8 mouse cellular contexts compared by ENCODE assay signal in the genomic region with DNA sequence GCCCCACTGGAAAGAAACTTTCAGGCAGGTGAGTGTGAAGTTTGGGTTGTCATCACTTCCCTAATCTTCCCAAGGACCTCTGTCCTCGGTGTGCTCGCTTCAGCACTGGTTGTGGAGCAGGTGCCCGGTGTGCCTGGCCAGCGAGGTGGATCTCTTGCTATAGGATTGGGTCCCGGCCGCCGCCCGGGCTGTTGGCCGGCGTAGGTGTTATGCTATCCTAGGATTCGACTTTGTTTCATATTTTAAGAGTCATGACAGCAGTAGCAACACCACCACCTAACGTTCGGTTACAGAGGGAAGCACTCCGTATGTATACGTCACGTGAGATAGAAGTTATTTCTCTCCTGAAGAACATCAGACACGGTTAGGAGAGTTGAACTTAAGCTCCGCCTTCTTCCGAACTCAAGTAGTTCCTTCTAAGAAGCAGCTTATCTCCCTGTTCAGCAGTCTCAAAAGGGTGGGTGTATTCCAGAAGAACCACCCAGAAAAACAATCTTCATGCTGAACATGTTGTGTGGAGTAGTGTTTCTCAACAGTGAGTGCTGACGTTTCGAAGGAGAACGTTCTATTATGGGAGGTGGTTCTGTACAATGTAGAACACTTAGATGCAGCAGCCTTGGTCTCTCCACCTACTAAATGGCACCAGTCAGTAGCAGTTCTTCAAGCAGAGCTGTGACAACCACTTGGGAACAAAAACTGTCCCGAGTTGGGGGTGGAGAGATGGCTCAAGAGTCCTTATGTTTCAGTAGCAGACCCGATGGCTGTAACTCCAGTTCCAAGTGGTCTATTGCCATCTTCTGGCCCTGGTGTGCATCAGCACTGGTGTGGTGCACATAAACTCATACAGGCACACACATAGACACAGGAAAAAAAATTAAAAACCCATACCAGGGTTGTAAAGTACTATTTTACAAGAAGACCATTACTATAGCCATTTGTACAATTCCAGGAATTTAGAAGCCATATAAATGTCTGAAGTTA. TPM values are rescaled to one million over a fixed set of nuclear protein-coding genes. Genes with fewer than 3 reads are reported as not detected.
DNase-seq lines count a peak whose midpoint lies in the region; ATAC-seq lines count a peak whose summit lies in the region.

No protein-coding gene starts in this region.

- peak; percentile 17 for ATAC-seq in inflammation-experienced regulatory T-cells, adult 6 months
- peak; percentile 35 for ATAC-seq in megakaryocyte, adult 5-6 weeks (ENCODE audit: poor library complexity, severe bottlenecking)

- intact Hi-C loops in gastrocnemius, postnatal 14 days (cut with DNase I; ENCODE audit: low total_unique reads): no loop called here

- peak; percentile 13 for DNase-seq in gastrocnemius, postnatal 14 days
- no peak for DNase-seq in gastrocnemius, adult 18-20 months (ENCODE audit: low spot score)
- peak; percentile 78 for DNase-seq in CD4-positive helper T cell, adult 2 months (ENCODE audit: low read depth, low spot score)
- peak; percentile 13 for DNase-seq in embryo, embryonic 11.5 days (ENCODE audit: low read depth, low spot score)
- no peak for DNase-seq in adrenal gland, postnatal 14 days
- DNase-seq in kidney, adult 18-20 months: no peak

RNA-seq across cellular contexts. Expression of a gene that starts 0.8 kb away (rescaled TPM):
- 10 to 100 TPM; 11.4 to 13.4 TPM for total RNA-seq in gastrocnemius, postnatal 14 days (2021)
- 10 to 100 TPM; 13.6 TPM for total RNA-seq in gastrocnemius, adult 18-20 months (2021)
- 10 to 100 TPM; 60.7 to 75.8 (median 72.5) TPM for polyA plus RNA-seq in inflammation-experienced regulatory T-cells, adult 6 months (2017; shearing (Covaris generic))
- total RNA-seq in megakaryocyte, adult 5-6 weeks (2015): 38.4 and 58.3 TPM in 2 replicates
- total RNA-seq in megakaryocyte, adult 5-6 weeks (2017): 14.7 and 19.2 TPM in 2 replicates
- total RNA-seq in adrenal gland, postnatal 14 days (2021): 24.9 and 30.9 TPM in 2 replicates

RNA-seq across cellular contexts. Expression of a gene that starts 1.1 kb away (rescaled TPM):
- total RNA-seq in gastrocnemius, postnatal 14 days (2021): 10 to 100 TPM; 36.7 to 38.6 TPM
- 10 to 100 TPM; 31.7 to 33.8 TPM for total RNA-seq in gastrocnemius, adult 18-20 months (2021)
- 10 to 100 TPM; 68.9 to 98.8 (median 83.6) TPM for polyA plus RNA-seq in inflammation-experienced regulatory T-cells, adult 6 months (2017; shearing (Covaris generic))
- 102 and 116 TPM in 2 replicates for total RNA-seq in megakaryocyte, adult 5-6 weeks (2015)
- total RNA-seq in megakaryocyte, adult 5-6 weeks (2017): 108 and 110 TPM in 2 replicates
- total RNA-seq in adrenal gland, postnatal 14 days (2021): 57.2 and 63.4 TPM in 2 replicates

RNA-seq across cellular contexts. Expression of a gene that starts 12.0 kb away (rescaled TPM):
- 100 to 1,000 TPM; 146 to 150 TPM for total RNA-seq in gastrocnemius, postnatal 14 days (2021)
- total RNA-seq in gastrocnemius, adult 18-20 months (2021): 100 to 1,000 TPM; 120 TPM
- 10 to 100 TPM; 12.6 to 27.5 (median 15.5) TPM for polyA plus RNA-seq in inflammation-experienced regulatory T-cells, adult 6 months (2017; shearing (Covaris generic))
- total RNA-seq in megakaryocyte, adult 5-6 weeks (2015): 112 and 122 TPM in 2 replicates
- 18.3 and 25.8 TPM in 2 replicates for total RNA-seq in megakaryocyte, adult 5-6 weeks (2017)
- total RNA-seq in adrenal gland, postnatal 14 days (2021): 234 and 249 TPM in 2 replicates

RNA-seq across cellular contexts. Expression of a gene that starts 33.4 kb away (rescaled TPM):
- 1 to 10 TPM; 7.0 to 9.8 TPM for total RNA-seq in gastrocnemius, postnatal 14 days (2021)
- total RNA-seq in gastrocnemius, adult 18-20 months (2021): 1 to 10 TPM; 6.1 to 7.6 TPM
- polyA plus RNA-seq in inflammation-experienced regulatory T-cells, adult 6 months (2017; shearing (Covaris generic)): 1 to 10 TPM; 4.8 to 6.8 (median 6.2) TPM
- 5.1 and 8.4 TPM in 2 replicates for total RNA-seq in megakaryocyte, adult 5-6 weeks (2015)
- 10.7 and 17.0 TPM in 2 replicates for total RNA-seq in megakaryocyte, adult 5-6 weeks (2017)
- total RNA-seq in adrenal gland, postnatal 14 days (2021): 28.3 and 29.5 TPM in 2 replicates

RNA-seq across cellular contexts. Expression of a gene that starts 48.6 kb away (rescaled TPM):
- total RNA-seq in gastrocnemius, postnatal 14 days (2021): 1 to 10 TPM; 5.1 to 6.4 TPM
- total RNA-seq in gastrocnemius, adult 18-20 months (2021): 1 to 10 TPM; 5.0 to 6.7 TPM
- polyA plus RNA-seq in inflammation-experienced regulatory T-cells, adult 6 months (2017; shearing (Covaris generic)): 10 to 100 TPM; 16.3 to 21.6 (median 20.3) TPM
- total RNA-seq in megakaryocyte, adult 5-6 weeks (2015): 30.2 and 31.4 TPM in 2 replicates
- 43.4 and 60.9 TPM in 2 replicates for total RNA-seq in megakaryocyte, adult 5-6 weeks (2017)
- total RNA-seq in adrenal gland, postnatal 14 days (2021): 23.2 and 24.4 TPM in 2 replicates

Comparison
In these comparisons a context has a peak if more than half of its experiments do, and no peak if none do; other contexts are left out.
1. DNase-seq: peak in gastrocnemius, postnatal 14 days (single experiment), CD4-positive helper T cell, adult 2 months (single experiment) and embryo, embryonic 11.5 days (single experiment); none in gastrocnemius, adult 18-20 months (single experiment), adrenal gland, postnatal 14 days (single experiment) and kidney, adult 18-20 months (single experiment).